Mouse (Mus musculus) hindbrain, embryonic 10.5 days (tissue): ENCODE measurements around the gene Usp48. TPM values are rescaled to one million over a fixed set of nuclear protein-coding genes. Genes with fewer than 3 reads are reported as not detected.

Experiments
- DNase-seq: peaks from one replicate; pipeline ENCODE4 v3.0.0-alpha.2; 2017; ENCODE audit warnings: low spot score
- H3K27ac ChIP-seq: fragments of 300-500 bp; sonication (generic); 2 replicates; pipeline ENCODE4 v1.5.1; 2016; ENCODE audit warnings: mild to moderate bottlenecking, moderate library complexity
- H3K27me3 ChIP-seq: fragments of 300-500 bp; sonication (generic); 2 replicates; pipeline ENCODE4 v1.6.1; 2016; ENCODE audit warnings: mild to moderate bottlenecking; ENCODE audit not compliant: poor library complexity, insufficient read depth, severe bottlenecking
- H3K36me3 ChIP-seq: fragments of 300-500 bp; sonication (generic); 2 replicates; pipeline ENCODE4 v1.6.1; 2016; ENCODE audit warnings: mild to moderate bottlenecking, moderate library complexity
- H3K4me1 ChIP-seq: fragments of 300-500 bp; sonication (generic); replicated peaks from 2 replicates; pipeline ENCODE4 v1.6.1; 2016; ENCODE audit warnings: mild to moderate bottlenecking
- H3K4me3 ChIP-seq: fragments of 300-500 bp; sonication (generic); 2 replicates; pipeline ENCODE4 v1.5.1; 2016; ENCODE audit warnings: mild to moderate bottlenecking, moderate library complexity
- H3K9me3 ChIP-seq: fragments of 300-500 bp; sonication (generic); 2 replicates; pipeline ENCODE4 v1.6.1; 2016; ENCODE audit warnings: mild to moderate bottlenecking, moderate library complexity
- WGBS: fragments of 180-500 bp; shearing (Covaris S2); methylation state at CpG from one replicate; pipeline ENCODE4 v1.1.7; 2016; 5-methylcytosine and 5-hydroxymethylcytosine counted together
- polyA plus RNA-seq: library from polyadenylated mRNA; unstranded; fragments of >200 nt; fragmentation: Nextera tagmentation; extraction: Ambion mirVana; gene quantifications from 2 replicates; pipeline ENCODE4 v1.2.1, GENCODE M21; 2016

The Usp48 gene
- polyA plus RNA-seq, 1 experiment from 2014 or later: 63.6 TPM

GRCm38 (mm10) chr4:137628400-137628799, 34.8 kb downstream of the Usp48 start:
- Histone ChIP-seq H3K9me3 (no peaks in the 10 kb centered on the region), H3K36me3 (peaks cover 98% of the 10 kb centered on the region), H3K4me3 (no peak overlapping the region), H3K27ac (no peak overlapping the region; the same call in 1 of the 2 replicates), H3K4me1 (peaks cover 13% of the 10 kb centered on the region), H3K27me3 (no peaks in the 10 kb centered on the region)
- 83% methylated on average over 6 of the region's 6 CpGs for WGBS
- DNase-seq: no peak

DNA sequence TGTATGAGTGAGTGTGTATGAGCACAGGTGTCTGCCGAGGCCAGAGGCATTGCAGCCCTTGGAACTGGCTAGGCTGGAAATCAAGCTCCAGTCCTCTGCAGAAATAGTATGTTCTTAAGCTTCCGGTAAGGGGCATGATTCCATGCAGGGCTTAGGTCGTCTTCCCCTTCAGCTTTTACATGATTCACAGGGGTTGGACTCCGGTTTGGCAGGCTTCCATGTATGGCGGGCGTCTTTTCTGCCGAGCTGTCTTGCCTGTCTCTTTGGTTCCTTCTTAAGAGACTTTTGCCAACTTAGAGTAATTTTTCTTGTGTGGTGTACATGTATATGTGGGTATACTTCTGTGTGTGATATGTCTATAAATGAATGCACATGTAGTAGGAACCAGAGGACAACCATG, 35.8 kb downstream of the Usp48 start:
- H3K36me3 ChIP-seq: peaks cover 98% of the 10 kb centered on the region
- peaks cover 13% of the 10 kb centered on the region for H3K4me1 ChIP-seq
- no peak for DNase-seq
- H3K27me3 ChIP-seq: no peaks in the 10 kb centered on the region
- 94% methylated on average over 7 of the region's 7 CpGs for WGBS
- H3K27ac ChIP-seq: no peak overlapping the region
- no peaks in the 10 kb centered on the region for H3K9me3 ChIP-seq
- H3K4me3 ChIP-seq: no peak overlapping the region

DNA sequence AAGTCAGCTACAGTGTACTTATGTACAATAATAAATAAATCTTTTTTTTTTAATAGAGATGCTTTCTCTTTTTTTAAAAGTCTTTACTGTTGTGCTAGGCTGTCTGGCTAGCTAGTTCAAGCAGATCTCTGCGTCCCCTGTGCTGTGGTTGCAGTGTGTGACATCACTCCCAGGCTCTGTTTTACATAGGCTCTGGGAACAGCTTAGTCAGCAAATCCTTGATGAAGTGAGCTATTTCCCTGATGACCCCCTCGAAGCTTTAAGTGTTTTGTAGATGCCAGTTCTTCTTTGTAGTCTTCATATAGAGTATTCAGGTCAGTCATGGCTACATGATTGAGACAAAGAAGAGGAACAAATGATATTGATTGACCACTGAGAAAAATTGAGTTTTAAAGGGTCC, 36.6 kb downstream of the Usp48 start:
- no peaks in the 10 kb centered on the region for H3K27me3 ChIP-seq
- WGBS: 91% methylated on average over 2 of the region's 2 CpGs
- no peak overlapping the region for H3K4me3 ChIP-seq
- no peak overlapping the region for H3K27ac ChIP-seq
- H3K4me1 ChIP-seq: peaks cover 13% of the 10 kb centered on the region
- DNase-seq: no peak
- no peaks in the 10 kb centered on the region for H3K9me3 ChIP-seq
- peaks cover 98% of the 10 kb centered on the region for H3K36me3 ChIP-seq

DNA sequence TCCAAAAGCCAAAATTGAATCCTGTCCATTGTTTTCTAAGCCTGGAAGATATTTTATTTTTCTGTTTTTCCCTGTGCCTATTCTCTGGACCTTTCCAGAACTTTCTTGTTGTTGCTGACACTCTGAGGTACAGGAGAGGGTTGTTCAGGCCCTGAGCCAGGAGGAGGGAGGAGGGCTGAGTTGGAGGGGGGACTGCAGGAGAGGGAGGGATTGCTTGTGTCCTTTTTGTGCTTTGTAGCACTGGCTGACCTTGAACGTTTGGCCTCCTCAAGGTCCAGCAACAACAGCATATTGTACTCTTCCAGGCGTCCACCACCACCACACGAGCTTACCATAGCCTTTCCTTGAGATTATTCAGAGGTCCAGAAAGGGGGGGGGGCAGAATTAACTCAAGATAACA, 38.0 kb downstream of the Usp48 start:
- Histone ChIP-seq H3K36me3 (peaks cover 99% of the 10 kb centered on the region), H3K27me3 (no peaks in the 10 kb centered on the region), H3K27ac (no peak overlapping the region), H3K9me3 (no peaks in the 10 kb centered on the region), H3K4me3 (no peak overlapping the region), H3K4me1 (peaks cover 13% of the 10 kb centered on the region)
- WGBS: 80% methylated on average over 3 of the region's 3 CpGs
- no peak for DNase-seq

- H3K36me3 ChIP-seq: peaks cover 100% of the 10 kb centered on the region
- no peak for DNase-seq
- peaks cover 2% of the 10 kb centered on the region; the same call in 1 of the 2 replicates for H3K4me1 ChIP-seq
- 87% methylated on average over 4 of the region's 4 CpGs for WGBS
- H3K27me3 ChIP-seq: no peaks in the 10 kb centered on the region
- H3K4me3 ChIP-seq: no peak overlapping the region
- no peaks in the 10 kb centered on the region for H3K9me3 ChIP-seq
- H3K27ac ChIP-seq: no peak overlapping the region
These were observed 39.8 kb downstream of the Usp48 start for GRCm38 (mm10) chr4:137633394-137633793.

- no peak for DNase-seq
- Histone ChIP-seq H3K4me3 (no peak overlapping the region), H3K9me3 (no peaks in the 10 kb centered on the region), H3K27me3 (no peaks in the 10 kb centered on the region), H3K27ac (no peak overlapping the region), H3K4me1 (no peaks in the 10 kb centered on the region), H3K36me3 (peaks cover 100% of the 10 kb centered on the region)
- WGBS: 97% methylated on average over 3 of the region's 3 CpGs
These were observed 43.0 kb downstream of the Usp48 start for GRCm38 (mm10) chr4:137636597-137636996.

- no peak for DNase-seq
- H3K4me3 ChIP-seq: no peak overlapping the region
- H3K9me3 ChIP-seq: no peaks in the 10 kb centered on the region
- WGBS: 91% methylated on average over 5 of the region's 5 CpGs
- H3K27ac ChIP-seq: no peak overlapping the region
- peaks cover 98% of the 10 kb centered on the region for H3K36me3 ChIP-seq
- no peaks in the 10 kb centered on the region for H3K27me3 ChIP-seq
- no peaks in the 10 kb centered on the region for H3K4me1 ChIP-seq
These were observed 48.0 kb downstream of the Usp48 start for GRCm38 (mm10) chr4:137641556-137641955.

- no peak for DNase-seq
- Histone ChIP-seq H3K4me1 (no peaks in the 10 kb centered on the region), H3K27ac (no peak overlapping the region), H3K27me3 (no peaks in the 10 kb centered on the region), H3K9me3 (no peaks in the 10 kb centered on the region), H3K36me3 (peaks cover 98% of the 10 kb centered on the region), H3K4me3 (no peak overlapping the region)
- 70% methylated on average over 2 of the region's 2 CpGs for WGBS
These were observed 48.5 kb downstream of the Usp48 start for GRCm38 (mm10) chr4:137642101-137642500.

DNA sequence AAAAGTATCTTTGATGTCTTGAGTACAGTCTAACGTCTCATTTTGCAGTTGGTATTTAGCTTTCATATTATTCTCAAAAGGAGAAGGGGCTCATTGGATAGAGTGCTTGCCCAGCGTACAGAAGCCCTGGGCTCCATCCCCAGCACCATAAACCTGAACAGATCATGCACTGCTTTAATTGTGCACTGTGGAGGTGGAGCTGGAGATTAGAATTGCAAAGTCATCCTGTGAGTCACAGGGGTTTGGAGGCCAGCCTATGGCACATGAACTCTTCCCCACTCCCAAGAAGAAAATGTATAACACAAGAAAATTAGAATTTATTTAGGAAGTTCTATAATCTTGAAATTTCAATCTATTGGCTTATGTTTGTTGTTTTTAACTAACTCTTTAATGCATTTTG, 49.9 kb downstream of the Usp48 start:
- H3K36me3 ChIP-seq: peaks cover 97% of the 10 kb centered on the region
- H3K27me3 ChIP-seq: no peaks in the 10 kb centered on the region
- WGBS: 87% methylated on average over 2 of the region's 2 CpGs

DNA sequence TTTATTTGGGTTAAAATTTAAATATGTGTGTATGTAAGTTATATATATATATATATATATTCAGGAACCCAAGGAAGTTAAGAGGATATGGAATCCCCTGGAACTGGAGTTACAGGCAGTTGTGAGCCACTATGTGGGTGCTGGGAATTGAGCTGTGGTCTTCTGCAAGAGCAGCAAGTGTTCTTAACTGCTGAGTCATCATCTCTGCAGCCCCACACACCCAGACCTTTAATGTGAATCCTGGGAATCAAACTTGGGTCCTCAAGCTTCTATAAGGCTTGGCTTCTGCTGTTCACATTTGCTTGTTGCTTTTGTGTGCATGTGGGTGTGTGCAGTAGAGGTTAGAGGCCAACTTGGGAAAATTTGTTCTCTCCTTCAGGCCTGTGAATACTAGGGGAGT, 52.7 kb downstream of the Usp48 start:
- no peak for DNase-seq
- Histone ChIP-seq H3K36me3 (peaks cover 97% of the 10 kb centered on the region), H3K4me1 (no peaks in the 10 kb centered on the region), H3K27me3 (no peaks in the 10 kb centered on the region), H3K9me3 (no peaks in the 10 kb centered on the region), H3K4me3 (no peak overlapping the region), H3K27ac (no peak overlapping the region)

More for the DNA sequence above, 49.9 kb downstream of the Usp48 start:
- DNase-seq: no peak
- H3K4me3 ChIP-seq: no peak overlapping the region
- no peaks in the 10 kb centered on the region for H3K4me1 ChIP-seq
- H3K27ac ChIP-seq: no peak overlapping the region
- no peaks in the 10 kb centered on the region for H3K9me3 ChIP-seq

DNA sequence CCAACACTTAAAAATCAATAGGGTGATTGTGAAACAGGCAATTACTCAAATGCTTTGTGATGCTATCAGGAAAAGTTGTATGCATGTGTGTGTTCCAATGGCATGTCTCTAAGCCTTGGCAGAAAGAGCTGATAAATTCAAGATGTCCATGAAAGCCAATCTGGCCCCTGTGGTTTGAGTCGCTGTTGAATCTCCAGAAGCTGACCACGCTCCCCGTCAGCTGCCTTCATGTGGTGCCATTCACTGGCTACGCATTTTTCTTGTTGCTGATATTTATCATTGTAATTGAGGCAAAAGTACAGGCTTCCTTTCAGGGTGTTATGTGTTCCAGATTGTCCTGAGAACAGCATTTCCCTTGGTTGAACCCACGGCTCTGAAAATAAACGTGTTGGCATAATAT, 54.1 kb downstream of the Usp48 start:
- no peak for DNase-seq
- WGBS: 85% methylated on average over 6 of the region's 6 CpGs
- H3K27ac ChIP-seq: no peak overlapping the region
- no peaks in the 10 kb centered on the region for H3K27me3 ChIP-seq
- peaks cover 98% of the 10 kb centered on the region for H3K36me3 ChIP-seq
- H3K9me3 ChIP-seq: no peaks in the 10 kb centered on the region
- no peaks in the 10 kb centered on the region for H3K4me1 ChIP-seq
- no peak overlapping the region for H3K4me3 ChIP-seq

DNA sequence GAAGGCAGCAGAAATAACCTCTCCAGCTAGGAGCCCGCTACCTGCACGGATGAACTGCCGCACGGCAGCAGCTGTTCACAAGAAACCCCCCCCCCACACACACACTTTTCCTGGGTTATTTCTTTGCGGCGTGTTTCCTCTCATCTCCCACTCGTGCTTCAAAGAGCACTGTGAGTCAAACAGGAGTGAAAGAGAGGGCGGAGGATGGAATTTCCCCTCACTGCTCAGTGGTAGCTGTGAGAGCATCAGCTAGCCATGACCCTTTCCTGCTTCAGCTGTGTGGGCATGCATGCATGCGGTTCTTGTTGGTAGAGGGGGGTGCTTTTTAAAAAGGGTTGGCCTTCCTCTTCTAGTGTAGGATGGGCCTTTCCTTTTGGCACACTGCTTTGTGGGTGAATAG, 54.7 kb downstream of the Usp48 start:
- no peak for DNase-seq
- Histone ChIP-seq H3K4me3 (no peak overlapping the region), H3K36me3 (peaks cover 99% of the 10 kb centered on the region), H3K27ac (no peak overlapping the region), H3K4me1 (no peaks in the 10 kb centered on the region), H3K9me3 (no peaks in the 10 kb centered on the region), H3K27me3 (no peaks in the 10 kb centered on the region)
- WGBS: 95% methylated on average over 9 of the region's 9 CpGs

DNA sequence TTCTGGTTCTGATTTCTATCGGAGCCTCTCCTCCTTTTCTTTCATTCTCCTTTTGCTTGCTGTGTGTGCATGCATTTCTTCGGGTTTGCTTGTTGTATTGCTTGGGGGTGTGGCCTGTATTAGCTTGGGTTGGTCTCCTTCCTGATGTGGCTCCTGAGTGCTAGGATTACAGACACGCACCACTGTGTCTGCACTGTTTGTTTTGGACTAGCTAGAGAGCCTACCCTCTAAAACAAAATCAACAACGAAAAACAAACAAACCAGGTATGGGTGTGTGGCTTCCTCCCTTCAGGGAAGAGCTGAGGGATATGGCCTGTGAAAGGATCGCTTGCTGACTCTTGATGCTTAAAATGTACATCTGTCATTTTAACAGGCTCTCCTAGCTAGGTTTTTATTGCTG, 57.4 kb downstream of the Usp48 start:
- no peaks in the 10 kb centered on the region for H3K27me3 ChIP-seq
- no peaks in the 10 kb centered on the region for H3K9me3 ChIP-seq
- H3K4me1 ChIP-seq: no peaks in the 10 kb centered on the region
- DNase-seq: no peak
- H3K4me3 ChIP-seq: no peak overlapping the region
- peaks cover 99% of the 10 kb centered on the region for H3K36me3 ChIP-seq
- 91% methylated on average over 5 of the region's 5 CpGs for WGBS
- no peak overlapping the region for H3K27ac ChIP-seq

- H3K9me3 ChIP-seq: no peaks in the 10 kb centered on the region
- 97% methylated on average over 5 of the region's 5 CpGs for WGBS
- no peak overlapping the region for H3K27ac ChIP-seq
- no peaks in the 10 kb centered on the region for H3K27me3 ChIP-seq
- no peaks in the 10 kb centered on the region for H3K4me1 ChIP-seq
- no peak overlapping the region for H3K4me3 ChIP-seq
- DNase-seq: no peak
- H3K36me3 ChIP-seq: peaks cover 100% of the 10 kb centered on the region
These were observed 59.3 kb downstream of the Usp48 start for GRCm38 (mm10) chr4:137652835-137653346.
